ENCODE assay signal across 11 mouse cellular contexts in the genomic region with DNA sequence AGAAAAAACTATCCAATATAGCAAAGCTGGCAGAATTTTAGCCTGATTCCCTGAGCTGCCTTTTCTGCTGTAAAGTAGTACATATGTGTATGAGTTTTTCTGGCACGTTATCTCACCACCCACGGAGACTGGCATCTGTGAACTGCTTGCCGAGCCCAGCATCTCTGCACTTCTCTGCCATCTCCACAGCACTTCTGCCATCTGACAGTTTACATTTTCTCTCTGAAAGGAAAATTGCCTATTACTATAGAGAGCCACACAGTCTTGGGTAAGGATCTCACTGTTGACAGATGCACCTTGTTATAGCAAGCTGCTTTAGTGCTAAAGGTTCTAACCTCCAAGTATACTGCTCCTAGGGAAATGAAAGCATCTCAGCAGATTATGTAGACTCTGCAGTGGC. TPM values are rescaled to one million over a fixed set of nuclear protein-coding genes. Genes with fewer than 3 reads are reported as not detected.
DNase-seq lines count a peak whose midpoint lies in the region; ATAC-seq lines count a peak whose summit lies in the region.
"Had no signal": no experiment of that assay in that cellular context is flagged by ENCODE, and none has a peak within 500 bp of the region (broad histone marks: within the 10 kb centered on the region; RNA-seq: fewer than 3 reads in every experiment).

No protein-coding gene starts in this region.

- peak overlapping the region; percentile 41 for H3K27ac ChIP-seq in hindbrain, embryonic 15.5 days (replicated peaks)
- no peak overlapping the region for H3K27ac ChIP-seq in hindbrain, embryonic 11.5 days (ENCODE audit: low read depth, low read length)
- no peak overlapping the region for H3K27ac ChIP-seq in embryonic facial prominence, embryonic 10.5 days (replicated peaks)
- H3K27ac ChIP-seq: heart, embryonic 15.5 days; limb, embryonic 12.5 days had no signal

- no peak for DNase-seq in hindbrain, embryonic 11.5 days (ENCODE audit: low spot score)
- DNase-seq in frontal cortex, adult 2 months (ENCODE audit: extremely low spot score in 1 of 2, low spot score in 1 of 2) = peak; percentile 79 to 86
- peak; percentile 53 to 81 for DNase-seq in left cerebral cortex, adult 18-20 months (ENCODE audit: low spot score in 2 of 2)
- peak; percentile 59 to 77 for DNase-seq in right cerebral cortex, postnatal 36 days (ENCODE audit: low spot score in 2 of 2)
- no peak for DNase-seq in heart, adult 9 months (ENCODE audit: low spot score in 2 of 2)
- no peak for DNase-seq in spleen, adult 18-20 months
- no peak for DNase-seq in embryonic facial prominence, embryonic 10.5 days (ENCODE audit: low spot score)
- DNase-seq: thymus, adult 18-20 months had no signal

- H3K4me3 ChIP-seq in hindbrain, embryonic 15.5 days = no peak overlapping the region
- no peak overlapping the region for H3K4me3 ChIP-seq in hindbrain, embryonic 11.5 days (ENCODE audit: low read depth, low read length)
- no peak overlapping the region for H3K4me3 ChIP-seq in embryonic facial prominence, embryonic 10.5 days
- H3K4me3 ChIP-seq: heart, embryonic 15.5 days; limb, embryonic 12.5 days had no signal

- H3K9me3 ChIP-seq in hindbrain, embryonic 15.5 days = no peaks in the 10 kb centered on the region
- H3K9me3 ChIP-seq in hindbrain, embryonic 11.5 days (ENCODE audit: control insufficient read depth, low read length) = no peaks in the 10 kb centered on the region
- no peaks in the 10 kb centered on the region for H3K9me3 ChIP-seq in embryonic facial prominence, embryonic 10.5 days
- H3K9me3 ChIP-seq: heart, embryonic 15.5 days; limb, embryonic 12.5 days had no signal

- 59% methylated on average over 3 of the region's 3 CpGs for WGBS in hindbrain, embryonic 15.5 days
- 75% methylated on average over 3 of the region's 3 CpGs for WGBS in hindbrain, embryonic 11.5 days
- WGBS in embryonic facial prominence, embryonic 10.5 days = 91% methylated on average over 3 of the region's 3 CpGs

- H3K4me2 ChIP-seq in hindbrain, embryonic 15.5 days = no peak overlapping the region
- no peak overlapping the region for H3K4me2 ChIP-seq in hindbrain, embryonic 11.5 days (replicated peaks; ENCODE audit: low read depth, low read length)
- H3K4me2 ChIP-seq: heart, embryonic 15.5 days; limb, embryonic 12.5 days had no signal

- H3K27me3 ChIP-seq in hindbrain, embryonic 15.5 days = no peaks in the 10 kb centered on the region
- no peaks in the 10 kb centered on the region for H3K27me3 ChIP-seq in hindbrain, embryonic 11.5 days (ENCODE audit: control insufficient read depth, insufficient read depth, low read length)
- no peaks in the 10 kb centered on the region for H3K27me3 ChIP-seq in embryonic facial prominence, embryonic 10.5 days (replicated peaks; ENCODE audit: low read depth, poor library complexity, severe bottlenecking)
- H3K27me3 ChIP-seq: heart, embryonic 15.5 days; limb, embryonic 12.5 days had no signal

- ATAC-seq in hindbrain, embryonic 15.5 days (ENCODE audit: low FRiP score, low read depth) = peak; percentile 89
- no peak for ATAC-seq in hindbrain, embryonic 11.5 days (ENCODE audit: low FRiP score)

- no peaks in the 10 kb centered on the region for H3K4me1 ChIP-seq in hindbrain, embryonic 15.5 days (replicated peaks)
- H3K4me1 ChIP-seq in hindbrain, embryonic 11.5 days (replicated peaks; ENCODE audit: control insufficient read depth, insufficient read depth, low read length) = no peaks in the 10 kb centered on the region
- H3K4me1 ChIP-seq in embryonic facial prominence, embryonic 10.5 days = no peaks in the 10 kb centered on the region
- H3K4me1 ChIP-seq: heart, embryonic 15.5 days; limb, embryonic 12.5 days had no signal

- H3K36me3 ChIP-seq in hindbrain, embryonic 15.5 days = no peaks in the 10 kb centered on the region
- no peaks in the 10 kb centered on the region for H3K36me3 ChIP-seq in hindbrain, embryonic 11.5 days (ENCODE audit: control insufficient read depth, insufficient read depth, low read length)
- no peaks in the 10 kb centered on the region for H3K36me3 ChIP-seq in embryonic facial prominence, embryonic 10.5 days (replicated peaks)
- H3K36me3 ChIP-seq: heart, embryonic 15.5 days; limb, embryonic 12.5 days had no signal

- no peak overlapping the region for H3K9ac ChIP-seq in hindbrain, embryonic 15.5 days
- no peak overlapping the region for H3K9ac ChIP-seq in hindbrain, embryonic 11.5 days (ENCODE audit: low read depth, low read length)
- H3K9ac ChIP-seq: heart, embryonic 15.5 days; limb, embryonic 12.5 days had no signal

RNA-seq across cellular contexts. Expression of a gene that starts 48.5 kb away (rescaled TPM):
- 92.1 and 95.5 TPM in 2 replicates for polyA plus RNA-seq in hindbrain, embryonic 15.5 days (2015; fragmentation: Nextera tagmentation; extraction: Ambion mirVana)
- polyA plus RNA-seq in hindbrain, embryonic 11.5 days (2014; fragmentation: Nextera tagmentation; extraction: Ambion mirVana) = 12.3 and 13.6 TPM in 2 replicates
- 36.6 TPM in 2 replicates for polyA plus RNA-seq in frontal cortex, adult 2 months (2012; rRNA removed)
- total RNA-seq in left cerebral cortex, adult 18-20 months (2021) = 10 to 100 TPM; 88.9 to 95.6 TPM
- 7.1 and 8.5 TPM in 2 replicates for polyA plus RNA-seq in embryonic facial prominence, embryonic 10.5 days (2016; fragmentation: Nextera tagmentation; extraction: Ambion mirVana)

Comparison
In these comparisons a context has a peak if more than half of its experiments do, and no peak if none do; other contexts are left out.
1. DNase-seq: peak in frontal cortex, adult 2 months (2 of 2), left cerebral cortex, adult 18-20 months (2 of 2) and right cerebral cortex, postnatal 36 days (2 of 2); none in hindbrain, embryonic 11.5 days (single experiment), heart, adult 9 months (0 of 2), spleen, adult 18-20 months (0 of 2) and embryonic facial prominence, embryonic 10.5 days (single experiment).